Mouse (Mus musculus): ENCODE measurements around the gene Arhgef11.

DNA sequence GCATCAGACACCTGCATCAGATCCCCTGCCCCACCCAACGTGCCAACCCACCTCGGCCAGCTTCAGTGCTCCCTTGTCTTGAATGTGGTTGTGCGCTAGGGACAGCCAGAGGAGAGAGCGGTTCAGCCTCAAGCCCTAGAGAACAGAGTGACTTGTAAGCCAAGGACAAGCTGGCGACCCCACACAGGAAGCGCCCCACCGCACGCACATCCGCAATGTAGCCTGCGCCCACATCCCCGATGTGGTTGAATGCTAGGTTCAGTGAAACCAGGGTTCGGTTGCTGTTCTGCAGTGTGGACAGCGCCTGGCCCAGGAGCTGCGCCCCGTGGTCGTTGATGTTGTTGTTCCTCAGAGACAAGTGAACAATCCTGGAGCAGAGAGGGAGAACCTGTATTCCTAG, 125.4 kb downstream of the Arhgef11 start:
- no peak for TF ChIP-seq CTCF (IDR thresholded peaks at IDR 0.05; ENCODE audit: low read depth)
- TF ChIP-seq EP300 (optimal IDR thresholded peaks at IDR 0.05) = no peak

Data from stomach, postnatal 0 days (tissue).